Mouse (Mus musculus): ENCODE measurements around the gene Trim47. TPM values are rescaled to one million over a fixed set of nuclear protein-coding genes. Genes with fewer than 3 reads are reported as not detected.
"Not testable (repeated sequence)": the region's sequence is repeated elsewhere in the genome, so short reads cannot be mapped to it uniquely, and the experiment has no call there.

Gene Trim47
- total and polyA plus RNA-seq, 2 experiments from 2014 or later, result 42.8 to 89.0 TPM

GRCm38 (mm10) chr11:116096213-116097108 lies 30.5 kb downstream of the Trim47 start:
- DNase-seq (ENCODE audit: low spot score) (no peak), ATAC-seq (ENCODE audit: insufficient read depth, low read depth) (no peak)
- TF ChIP-seq CTCF (IDR thresholded peaks at IDR 0.05; ENCODE audit: low read depth), result peak; percentile 42
- TF ChIP-seq EP300 (IDR thresholded peaks at IDR 0.05; ENCODE audit: low read depth), result no peak
- 77% methylated on average over 5 of the region's 5 CpGs for WGBS
- H3K9ac ChIP-seq (replicated peaks; ENCODE audit: low read depth, low read length), result no peak overlapping the region
- H3K4me2 ChIP-seq (ENCODE audit: low read depth, low read length), result no peak overlapping the region
- H3K4me3 ChIP-seq (ENCODE audit: low read depth, low read length), result no peak overlapping the region
- no peaks in the 10 kb centered on the region for H3K36me3 ChIP-seq (replicated peaks; ENCODE audit: control insufficient read depth, insufficient read depth, low read length)
- peaks cover 32% of the 10 kb centered on the region for H3K4me1 ChIP-seq (ENCODE audit: control insufficient read depth, insufficient read depth)
- no peaks in the 10 kb centered on the region for H3K27me3 ChIP-seq (ENCODE audit: control insufficient read depth, insufficient read depth, low read length)
- H3K9me3 ChIP-seq (replicated peaks; ENCODE audit: control insufficient read depth, low read length), result no peaks in the 10 kb centered on the region
- H3K27ac ChIP-seq (ENCODE audit: low read depth), result 0 out of 2 replicates have a peak overlapping the region, but pooled peaks have one; percentile 7

DNA sequence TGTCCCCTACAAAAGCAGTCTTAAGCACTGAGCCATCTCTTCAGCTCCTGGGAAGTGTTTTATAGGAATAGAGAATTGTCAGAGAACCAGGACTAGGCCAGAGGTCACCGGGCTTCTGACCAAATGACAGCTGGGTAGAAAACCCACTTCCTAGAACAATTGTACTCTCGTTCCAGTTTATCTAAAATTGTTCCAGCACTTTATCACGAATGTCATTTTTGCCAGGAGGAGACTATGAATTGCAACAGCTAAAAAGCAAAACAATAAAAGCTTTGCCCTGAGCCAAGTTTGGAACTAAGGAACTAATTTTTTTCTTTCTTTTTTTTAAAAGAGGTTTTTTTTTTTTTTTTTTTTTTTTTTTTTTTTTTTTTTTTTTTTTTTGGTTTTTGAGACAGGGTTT lies 31.4 kb downstream of the Trim47 start:
- DNase-seq (ENCODE audit: low spot score) (peak; percentile 69), ATAC-seq (ENCODE audit: insufficient read depth, low read depth) (no peak)
- Histone ChIP-seq H3K27ac (ENCODE audit: low read depth) (peak overlapping the region; percentile 63), H3K9me3 (replicated peaks; ENCODE audit: control insufficient read depth, low read length) (no peaks in the 10 kb centered on the region), H3K4me2 (ENCODE audit: low read depth, low read length) (no peak overlapping the region), H3K27me3 (ENCODE audit: control insufficient read depth, insufficient read depth, low read length) (no peaks in the 10 kb centered on the region), H3K4me3 (ENCODE audit: low read depth, low read length) (no peak overlapping the region), H3K36me3 (replicated peaks; ENCODE audit: control insufficient read depth, insufficient read depth, low read length) (no peaks in the 10 kb centered on the region), H3K4me1 (ENCODE audit: control insufficient read depth, insufficient read depth) (peaks cover 24% of the 10 kb centered on the region), H3K9ac (replicated peaks; ENCODE audit: low read depth, low read length) (no peak overlapping the region)
- TF ChIP-seq CTCF (IDR thresholded peaks at IDR 0.05; ENCODE audit: low read depth) (no peak), EP300 (IDR thresholded peaks at IDR 0.05; ENCODE audit: low read depth) (no peak)
- 27% methylated on average over 3 of the region's 3 CpGs for WGBS

- peak overlapping the region; percentile 74 for H3K27ac ChIP-seq (ENCODE audit: low read depth)
- H3K4me1 ChIP-seq (ENCODE audit: control insufficient read depth, insufficient read depth), result peaks cover 8% of the 10 kb centered on the region; the same call in 1 of the 2 replicates
- 31% methylated on average over 16 of the region's 16 CpGs for WGBS
- no peaks in the 10 kb centered on the region for H3K36me3 ChIP-seq (replicated peaks; ENCODE audit: control insufficient read depth, insufficient read depth, low read length)
- no peak overlapping the region for H3K4me2 ChIP-seq (ENCODE audit: low read depth, low read length)
- no peaks in the 10 kb centered on the region for H3K9me3 ChIP-seq (replicated peaks; ENCODE audit: control insufficient read depth, low read length)
- H3K27me3 ChIP-seq (ENCODE audit: control insufficient read depth, insufficient read depth, low read length), result no peaks in the 10 kb centered on the region
- TF ChIP-seq EP300 (IDR thresholded peaks at IDR 0.05; ENCODE audit: low read depth), result no peak
- TF ChIP-seq CTCF (IDR thresholded peaks at IDR 0.05; ENCODE audit: low read depth), result no peak
- ATAC-seq (ENCODE audit: insufficient read depth, low read depth) (no peak; the same call in 1 of the 2 replicates), DNase-seq (ENCODE audit: low spot score) (no peak)
- H3K9ac ChIP-seq (replicated peaks; ENCODE audit: low read depth, low read length), result no peak overlapping the region
- H3K4me3 ChIP-seq (ENCODE audit: low read depth, low read length), result no peak overlapping the region
Measured at GRCm38 (mm10) chr11:116093771-116094565, 33.0 kb downstream of the Trim47 start.

GRCm38 (mm10) chr11:116092959-116093358 lies 34.1 kb downstream of the Trim47 start:
- H3K27ac ChIP-seq (ENCODE audit: low read depth), result peak overlapping the region; percentile 74; the same call in 1 of the 2 replicates
- H3K4me1 ChIP-seq (ENCODE audit: control insufficient read depth, insufficient read depth); ATAC-seq (ENCODE audit: insufficient read depth, low read depth): not testable (repeated sequence)

DNA sequence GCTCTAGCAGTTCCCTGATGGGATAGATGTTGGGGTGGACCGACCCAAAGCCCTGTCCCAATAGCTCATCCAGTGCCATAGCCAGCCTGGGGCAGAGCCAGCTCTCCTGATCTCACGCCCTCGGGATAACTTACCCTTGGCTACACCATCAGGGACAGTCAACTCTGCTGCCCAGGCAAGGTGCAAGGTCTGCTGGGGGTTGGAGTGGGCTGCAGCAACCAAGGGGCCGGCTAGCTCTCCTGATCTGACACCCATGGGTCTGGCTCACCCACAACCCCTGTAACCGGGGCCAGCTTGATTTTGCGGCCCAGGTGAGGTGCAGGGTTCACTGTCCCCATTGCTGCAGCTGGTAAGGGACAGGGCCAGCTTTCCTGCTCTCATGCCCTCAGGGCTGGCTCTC lies 35.4 kb downstream of the Trim47 start:
- H3K27ac ChIP-seq (ENCODE audit: low read depth), result no peak overlapping the region

More at GRCm38 (mm10) chr11:116092959-116093358, 34.1 kb downstream of the Trim47 start:
- not testable (repeated sequence) for H3K36me3 ChIP-seq (replicated peaks; ENCODE audit: control insufficient read depth, insufficient read depth, low read length); H3K9ac ChIP-seq (replicated peaks; ENCODE audit: low read depth, low read length); H3K27me3 ChIP-seq (ENCODE audit: control insufficient read depth, insufficient read depth, low read length); H3K9me3 ChIP-seq (replicated peaks; ENCODE audit: control insufficient read depth, low read length); H3K4me3 ChIP-seq (ENCODE audit: low read depth, low read length); H3K4me2 ChIP-seq (ENCODE audit: low read depth, low read length); DNase-seq (ENCODE audit: low spot score)
- 83% methylated on average over 6 of the region's 6 CpGs for WGBS

More for the DNA sequence above, 35.4 kb downstream of the Trim47 start:
- Histone ChIP-seq H3K36me3 (replicated peaks; ENCODE audit: control insufficient read depth, insufficient read depth, low read length) (no peaks in the 10 kb centered on the region), H3K27me3 (ENCODE audit: control insufficient read depth, insufficient read depth, low read length) (no peaks in the 10 kb centered on the region), H3K9ac (replicated peaks; ENCODE audit: low read depth, low read length) (no peak overlapping the region), H3K4me3 (ENCODE audit: low read depth, low read length) (no peak overlapping the region), H3K4me1 (ENCODE audit: control insufficient read depth, insufficient read depth) (peaks cover 11% of the 10 kb centered on the region), H3K9me3 (replicated peaks; ENCODE audit: control insufficient read depth, low read length) (no peaks in the 10 kb centered on the region), H3K4me2 (ENCODE audit: low read depth, low read length) (no peak overlapping the region)
- ATAC-seq (ENCODE audit: insufficient read depth, low read depth) (no peak), DNase-seq (ENCODE audit: low spot score) (no peak)
- 88% methylated on average over 6 of the region's 6 CpGs for WGBS
- TF ChIP-seq EP300 (IDR thresholded peaks at IDR 0.05; ENCODE audit: low read depth) (no peak), CTCF (IDR thresholded peaks at IDR 0.05; ENCODE audit: low read depth) (no peak)

Measured in heart, postnatal 0 days (tissue).